Mouse (Mus musculus) heart, embryonic 13.5 days (tissue): ENCODE results near the gene Tmc8. TPM values are rescaled to one million over a fixed set of nuclear protein-coding genes. Genes with fewer than 3 reads are reported as not detected.
A peak's percentile ranks its signal among the peaks of the same experiment; 100 is the strongest.
"Not testable (repeated sequence)": the region's sequence is repeated elsewhere in the genome, so short reads cannot be mapped to it uniquely, and the experiment has no call there.

Source experiments
- ATAC-seq: fragments of 200-750 bp; cut with Nextera tagmentation; 2 replicates; pipeline ENCODE4 v1.8.0; 2017; ENCODE audit warnings: moderate TSS enrichment; ENCODE audit not compliant: insufficient number of reproducible peaks, low FRiP score, low TSS enrichment; ENCODE audit errors: extremely low read depth
- H3K27ac ChIP-seq: fragments of 300-500 bp; sonication (generic); replicated peaks from 2 replicates; pipeline ENCODE4 v1.5.1; 2015; ENCODE audit warnings: moderate library complexity, mild to moderate bottlenecking, inconsistent platforms
- H3K27me3 ChIP-seq: fragments of 300-500 bp; sonication (generic); replicated peaks from 2 replicates; pipeline ENCODE4 v1.6.1; 2015; ENCODE audit warnings: mild to moderate bottlenecking, inconsistent platforms
- H3K36me3 ChIP-seq: fragments of 300-500 bp; sonication (generic); 2 replicates; pipeline ENCODE4 v1.6.1; 2015; ENCODE audit warnings: mild to moderate bottlenecking, inconsistent platforms
- H3K4me1 ChIP-seq: fragments of 300-500 bp; sonication (generic); 2 replicates; pipeline ENCODE4 v1.6.1; 2015; ENCODE audit warnings: inconsistent platforms
- H3K4me2 ChIP-seq: fragments of 300-500 bp; sonication (generic); 2 replicates; pipeline ENCODE4 v1.6.1; 2015; ENCODE audit warnings: inconsistent platforms, mild to moderate bottlenecking, moderate library complexity
- H3K4me3 ChIP-seq: fragments of 300-500 bp; sonication (generic); 2 replicates; pipeline ENCODE4 v1.5.1; 2015; ENCODE audit warnings: moderate library complexity, mild to moderate bottlenecking, inconsistent platforms
- H3K9ac ChIP-seq: fragments of 300-500 bp; sonication (generic); 2 replicates; pipeline ENCODE4 v1.6.1; 2015; ENCODE audit warnings: inconsistent platforms, mild to moderate bottlenecking, moderate library complexity
- H3K9me3 ChIP-seq: fragments of 300-500 bp; sonication (generic); 2 replicates; pipeline ENCODE4 v1.6.1; 2016; ENCODE audit warnings: inconsistent platforms
- WGBS: fragments of 180-500 bp; shearing (Covaris S2); methylation state at CpG from one replicate; pipeline ENCODE4 v1.1.7; 2015; ENCODE audit warnings: mixed read lengths; 5-methylcytosine and 5-hydroxymethylcytosine counted together
- polyA plus RNA-seq: library from polyadenylated mRNA; unstranded; fragments of >200 nt; fragmentation: Nextera tagmentation; extraction: Ambion mirVana; gene quantifications from 2 replicates; pipeline ENCODE4 v1.2.1, GENCODE M21; 2015

Gene Tmc8
- polyA plus RNA-seq, 1 experiment from 2014 or later = 2.5 TPM

- Histone ChIP-seq H3K27me3 (no peaks in the 10 kb centered on the region), H3K4me2 (peak overlapping the region; percentile 81), H3K4me1 (peaks cover 89% of the 10 kb centered on the region), H3K9ac (peak overlapping the region; percentile 89), H3K27ac (peak overlapping the region; percentile 98), H3K4me3 (peak overlapping the region; percentile 29), H3K36me3 (peaks cover 14% of the 10 kb centered on the region), H3K9me3 (no peaks in the 10 kb centered on the region)
- WGBS = 30% methylated on average over 3 of the region's 3 CpGs
- ATAC-seq = no peak
These were observed 45.5 kb downstream of the Tmc8 start for GRCm38 (mm10) chr11:117827386-117827785.

- H3K4me1 ChIP-seq = peaks cover 82% of the 10 kb centered on the region
- H3K4me2 ChIP-seq = peak overlapping the region; percentile 81
- peak overlapping the region; percentile 98 for H3K27ac ChIP-seq
- no peaks in the 10 kb centered on the region for H3K27me3 ChIP-seq
- H3K36me3 ChIP-seq = peaks cover 8% of the 10 kb centered on the region
- ATAC-seq = no peak
- WGBS = 39% methylated on average over 18 of the region's 18 CpGs
- peak overlapping the region; percentile 29 for H3K4me3 ChIP-seq
- no peaks in the 10 kb centered on the region for H3K9me3 ChIP-seq
- H3K9ac ChIP-seq = peak overlapping the region; percentile 74
These were observed 46.4 kb downstream of the Tmc8 start for GRCm38 (mm10) chr11:117828149-117828887.

GRCm38 (mm10) chr11:117828888-117829604 is 47.2 kb downstream of the Tmc8 start:
- ATAC-seq = no peak
- Histone ChIP-seq H3K9me3 (no peaks in the 10 kb centered on the region), H3K4me2 (peak overlapping the region; percentile 81), H3K4me1 (peaks cover 75% of the 10 kb centered on the region), H3K27ac (peak overlapping the region; percentile 98), H3K4me3 (no peak overlapping the region), H3K9ac (peak overlapping the region; percentile 58), H3K27me3 (no peaks in the 10 kb centered on the region), H3K36me3 (peaks cover 4% of the 10 kb centered on the region; the same call in 1 of the 2 replicates)
- WGBS = 9% methylated on average over 9 of the region's 9 CpGs

GRCm38 (mm10) chr11:117829671-117830215 is 47.9 kb downstream of the Tmc8 start:
- no peak for ATAC-seq
- 42% methylated on average over 2 of the region's 2 CpGs for WGBS
- no peaks in the 10 kb centered on the region for H3K9me3 ChIP-seq
- peaks cover 69% of the 10 kb centered on the region for H3K4me1 ChIP-seq
- 0 out of 2 replicates have a peak overlapping the region, but pooled peaks have one; percentile 81 for H3K4me2 ChIP-seq
- peaks cover 4% of the 10 kb centered on the region; the same call in 1 of the 2 replicates for H3K36me3 ChIP-seq
- H3K4me3 ChIP-seq = no peak overlapping the region
- peak overlapping the region; percentile 58 for H3K9ac ChIP-seq
- H3K27ac ChIP-seq = peak overlapping the region; percentile 98
- no peaks in the 10 kb centered on the region for H3K27me3 ChIP-seq

DNA sequence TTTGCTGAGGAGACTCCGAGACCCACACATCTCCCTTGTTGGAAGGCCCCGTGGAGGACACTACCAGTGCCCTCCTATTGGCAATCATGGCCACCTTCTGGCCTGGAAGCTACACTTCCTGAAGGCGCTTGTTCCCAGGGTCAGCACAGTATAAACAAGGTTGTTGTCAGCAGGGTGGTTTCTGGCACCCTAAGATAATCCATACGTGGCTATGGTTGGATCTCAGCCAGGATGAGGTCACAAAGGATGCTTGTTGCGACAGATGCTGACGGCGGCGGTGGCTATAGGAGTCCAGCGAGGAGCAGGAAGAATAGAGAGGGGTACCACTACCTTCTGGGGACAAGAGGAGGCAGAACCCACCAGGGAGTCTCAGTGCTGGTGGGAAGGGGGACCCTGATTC is 48.5 kb downstream of the Tmc8 start:
- no peaks in the 10 kb centered on the region for H3K27me3 ChIP-seq
- no peak overlapping the region for H3K4me3 ChIP-seq
- peak overlapping the region; percentile 17; the same call in 1 of the 2 replicates for H3K9ac ChIP-seq
- H3K4me2 ChIP-seq = peak overlapping the region; percentile 5; the same call in 1 of the 2 replicates
- ATAC-seq = no peak
- no peaks in the 10 kb centered on the region for H3K9me3 ChIP-seq
- H3K36me3 ChIP-seq = peaks cover 4% of the 10 kb centered on the region; the same call in 1 of the 2 replicates
- peaks cover 63% of the 10 kb centered on the region for H3K4me1 ChIP-seq
- WGBS = 49% methylated on average over 9 of the region's 9 CpGs
- H3K27ac ChIP-seq = peak overlapping the region; percentile 98

DNA sequence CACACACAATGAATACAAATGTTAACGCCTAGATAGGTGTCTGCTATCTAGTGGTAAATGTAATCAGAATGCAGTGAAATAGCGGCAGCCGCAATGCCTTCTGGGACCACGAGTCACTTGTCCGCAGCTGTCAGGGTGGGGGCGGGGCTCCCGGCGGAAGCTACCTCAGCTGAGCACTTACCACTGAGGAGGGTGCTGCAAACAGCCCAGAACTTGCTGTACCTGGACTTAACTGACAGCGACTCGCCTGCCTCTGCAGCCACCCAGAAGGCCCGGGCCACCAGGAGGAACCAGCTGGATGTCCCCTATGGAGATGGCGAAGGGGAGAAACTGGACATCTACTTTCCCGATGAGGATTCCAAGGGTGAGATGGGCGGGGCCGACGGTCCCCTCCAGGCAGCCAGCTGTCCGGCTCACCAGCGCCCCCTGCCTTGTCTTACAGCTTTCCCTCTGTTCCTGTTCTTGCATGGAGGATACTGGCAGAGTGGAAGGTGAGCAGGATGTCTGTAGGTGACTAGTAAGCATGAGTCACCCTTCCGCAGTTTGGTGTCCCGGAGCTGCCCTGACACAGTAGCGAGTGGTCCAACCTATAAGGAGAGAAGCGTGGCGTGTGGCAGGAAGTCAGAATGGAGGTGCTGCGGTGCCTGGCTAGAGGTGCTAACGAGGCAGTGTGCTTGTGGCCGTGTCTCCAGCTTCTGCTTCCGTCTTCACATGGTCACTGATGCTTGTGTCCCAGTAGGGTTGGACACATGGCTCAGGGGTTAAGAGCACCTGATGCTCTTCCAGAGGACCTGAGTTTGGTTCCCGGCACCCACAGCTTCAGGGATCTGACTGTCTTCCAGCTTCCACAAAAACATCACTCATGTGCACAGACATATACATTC is 50.5 kb downstream of the Tmc8 start:
- peaks cover 4% of the 10 kb centered on the region; the same call in 1 of the 2 replicates for H3K36me3 ChIP-seq
- H3K4me3 ChIP-seq = peak overlapping the region; percentile 33
- no peaks in the 10 kb centered on the region for H3K9me3 ChIP-seq
- no peaks in the 10 kb centered on the region for H3K27me3 ChIP-seq
- peak overlapping the region; percentile 56; the same call in 1 of the 2 replicates for H3K9ac ChIP-seq
- 0 out of 2 replicates have a peak overlapping the region, but pooled peaks have one; percentile 8 for H3K27ac ChIP-seq
- peak; percentile 67 for ATAC-seq
- H3K4me2 ChIP-seq = peak overlapping the region; percentile 59
- 24% methylated on average over 28 of the region's 28 CpGs for WGBS
- peaks cover 50% of the 10 kb centered on the region for H3K4me1 ChIP-seq

- not testable (repeated sequence) for H3K4me2 ChIP-seq, H3K9ac ChIP-seq, H3K4me3 ChIP-seq, H3K27me3 ChIP-seq, ATAC-seq, H3K27ac ChIP-seq, H3K9me3 ChIP-seq, H3K36me3 ChIP-seq
- peaks cover 45% of the 10 kb centered on the region for H3K4me1 ChIP-seq
- 92% methylated on average over 4 of the region's 6 CpGs for WGBS
These were observed 51.6 kb downstream of the Tmc8 start for GRCm38 (mm10) chr11:117833509-117833908.

DNA sequence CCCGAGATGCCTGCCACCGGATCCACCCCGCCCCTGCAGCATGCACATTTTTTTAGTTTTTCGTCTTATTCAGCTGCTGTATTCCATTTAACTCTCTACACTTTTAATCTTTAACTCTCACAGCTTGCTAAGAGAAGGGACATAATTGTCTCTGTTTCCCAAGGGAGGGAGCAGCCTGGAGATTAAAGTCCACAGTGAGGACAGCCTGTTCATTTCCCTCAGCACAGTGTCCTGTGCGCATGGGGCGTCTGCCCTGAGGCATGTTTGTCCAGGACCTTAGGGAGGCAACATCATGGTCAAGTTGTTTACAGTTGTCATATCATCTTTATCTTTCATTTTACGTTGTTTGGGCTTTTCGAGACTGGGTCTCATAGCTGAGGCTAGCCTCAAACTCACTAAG is 52.2 kb downstream of the Tmc8 start:
- no peak overlapping the region for H3K27ac ChIP-seq
- H3K36me3 ChIP-seq = peaks cover 4% of the 10 kb centered on the region; the same call in 1 of the 2 replicates
- WGBS = 86% methylated on average over 8 of the region's 8 CpGs
- H3K4me1 ChIP-seq = peaks cover 45% of the 10 kb centered on the region
- no peak overlapping the region for H3K4me2 ChIP-seq
- H3K9ac ChIP-seq = no peak overlapping the region
- no peaks in the 10 kb centered on the region for H3K9me3 ChIP-seq
- H3K27me3 ChIP-seq = no peaks in the 10 kb centered on the region
- no peak overlapping the region for H3K4me3 ChIP-seq
- ATAC-seq = no peak

DNA sequence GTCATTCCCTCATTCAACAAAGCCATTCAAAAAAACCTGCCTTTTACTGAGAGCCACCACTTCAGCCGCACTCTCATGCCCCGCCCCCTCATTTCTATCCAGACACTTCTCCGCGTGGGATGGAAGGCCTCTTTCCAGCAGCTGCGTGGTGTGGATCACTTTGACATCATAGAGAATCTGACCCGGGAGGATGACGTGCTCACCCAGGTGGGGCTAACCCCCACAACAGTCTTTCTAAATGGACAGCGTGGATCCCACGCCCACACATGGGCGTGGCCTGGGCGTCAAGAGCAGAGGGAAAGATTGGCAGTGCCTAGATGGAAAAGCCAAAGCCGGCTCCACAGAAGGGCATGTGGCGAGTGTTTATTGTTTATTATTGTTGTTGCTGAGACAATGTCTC is 54.4 kb downstream of the Tmc8 start:
- Histone ChIP-seq H3K9ac (peak overlapping the region; percentile 37), H3K4me1 (peaks cover 39% of the 10 kb centered on the region), H3K4me3 (peak overlapping the region; percentile 33), H3K27ac (no peak overlapping the region), H3K36me3 (peaks cover 4% of the 10 kb centered on the region; the same call in 1 of the 2 replicates), H3K4me2 (peak overlapping the region; percentile 60), H3K27me3 (no peaks in the 10 kb centered on the region), H3K9me3 (no peaks in the 10 kb centered on the region)
- 23% methylated on average over 13 of the region's 13 CpGs for WGBS
- ATAC-seq = no peak

- Histone ChIP-seq H3K4me2 (no peak overlapping the region), H3K36me3 (no peaks in the 10 kb centered on the region), H3K4me3 (no peak overlapping the region), H3K9ac (no peak overlapping the region), H3K4me1 (peaks cover 30% of the 10 kb centered on the region), H3K9me3 (no peaks in the 10 kb centered on the region), H3K27ac (peak overlapping the region; percentile 54), H3K27me3 (no peaks in the 10 kb centered on the region)
- WGBS = 60% methylated on average over 2 of the region's 2 CpGs
- ATAC-seq = no peak
These were observed 56.7 kb downstream of the Tmc8 start for GRCm38 (mm10) chr11:117838572-117838971.
